Mouse (Mus musculus) liver, adult (tissue): ENCODE measurements around the gene Zg16.

Source experiments
- GATA4 ChIP-seq: IDR thresholded peaks from 2 replicates; pipeline ENCODE4 v1.6.1; 2014; ENCODE audit warnings: mild to moderate bottlenecking, low read length; ENCODE audit not compliant: insufficient replicate concordance

The Zg16 gene

GRCm38 (mm10) chr7:127008239-127009019, 78.7 kb downstream of the Zg16 start:
- peak; percentile 60; the same call in 1 of the 2 replicates for TF ChIP-seq GATA4

GRCm38 (mm10) chr7:127007313-127008024, 79.7 kb downstream of the Zg16 start:
- no peak for TF ChIP-seq GATA4

DNA sequence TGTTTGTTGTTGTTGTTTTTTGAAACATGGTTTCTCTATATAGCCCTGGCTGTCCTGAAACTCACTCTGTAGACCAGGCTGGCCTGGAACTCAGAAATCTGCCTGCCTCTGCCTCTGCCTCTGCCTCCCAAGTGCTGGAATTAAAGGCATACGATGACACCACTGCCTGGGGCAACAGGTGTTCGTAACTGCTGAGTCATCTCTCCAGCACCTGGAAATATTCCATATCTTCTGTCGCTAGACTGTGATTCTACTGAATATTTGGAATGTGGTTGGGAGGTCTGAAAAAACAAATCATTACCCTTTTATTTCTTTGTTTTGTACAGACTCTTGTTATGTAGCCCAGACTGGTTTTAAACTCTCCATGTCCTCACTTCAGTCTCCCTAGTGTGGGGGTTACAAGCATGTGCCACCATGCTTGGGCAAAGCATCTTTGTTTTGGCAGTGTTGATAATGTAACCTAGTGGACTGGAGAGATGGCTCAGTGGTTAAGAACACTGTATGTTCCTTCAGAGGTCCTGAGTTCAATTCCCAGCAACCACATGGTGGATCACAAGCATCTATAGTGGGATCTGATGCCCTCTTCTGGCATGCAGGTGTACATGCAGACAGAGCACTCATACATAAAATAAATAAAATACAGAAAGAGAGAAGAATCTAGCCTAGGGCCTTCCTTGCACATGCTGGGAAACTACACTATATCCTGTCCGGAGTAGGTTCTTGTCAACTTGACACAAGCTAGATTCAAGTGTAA, 82.8 kb downstream of the Zg16 start:
- no peak for TF ChIP-seq GATA4

DNA sequence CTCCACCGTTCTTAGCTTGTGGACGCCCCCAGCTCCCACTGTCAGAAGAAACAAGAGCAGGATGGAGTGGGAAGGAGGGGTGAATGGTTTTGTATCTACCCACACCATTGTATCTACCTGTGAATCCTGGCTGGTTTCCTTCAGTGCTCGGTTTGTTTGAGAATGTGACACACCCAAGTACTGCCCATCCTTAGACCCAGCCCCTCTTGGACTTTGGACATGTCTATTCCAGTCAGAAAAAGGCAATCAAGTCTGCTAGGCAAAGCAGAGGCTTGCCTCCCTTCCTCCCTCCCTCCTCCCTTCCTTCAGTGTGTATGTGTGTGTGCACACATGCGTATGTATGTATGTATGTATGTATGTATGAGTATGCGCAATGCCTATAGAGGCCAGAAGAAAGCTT, 83.5 kb downstream of the Zg16 start:
- TF ChIP-seq GATA4: no peak
